Comparison of ENCODE assay signal across 11 mouse cellular contexts in genomic region chr5:111247571-111248265, GRCm38 (mm10).
DNase-seq lines count a peak whose midpoint lies in the region; ATAC-seq and TF ChIP-seq lines count a peak whose summit lies in the region.
"Had no signal": no experiment of that assay in that cellular context is flagged by ENCODE, and none has a peak within 500 bp of the region (broad histone marks: within the 10 kb centered on the region; RNA-seq: fewer than 3 reads in every experiment).

No protein-coding gene starts in this region.

- no peak overlapping the region for H3K9ac ChIP-seq in hindbrain, embryonic 13.5 days
- H3K9ac ChIP-seq in heart, embryonic 16.5 days (ENCODE audit: low read length) = no peak overlapping the region

- DNase-seq in hindbrain, embryonic 10.5 days (ENCODE audit: low spot score) = no peak
- DNase-seq in adrenal gland, postnatal 25 days = peak; percentile 26
- DNase-seq in cerebellum, postnatal 36 days = no peak
- no peak for DNase-seq in left cerebral cortex, postnatal 25 days (ENCODE audit: low spot score in 2 of 2)
- DNase-seq: cerebellum, adult 18-20 months; thymus, postnatal 14 days had no signal

- H3K9me3 ChIP-seq in hindbrain, embryonic 10.5 days = no peaks in the 10 kb centered on the region
- no peaks in the 10 kb centered on the region for H3K9me3 ChIP-seq in hindbrain, embryonic 13.5 days
- H3K9me3 ChIP-seq in heart, embryonic 16.5 days (replicated peaks; ENCODE audit: control insufficient read depth, low read length) = no peaks in the 10 kb centered on the region

- 86% methylated on average over 10 of the region's 10 CpGs for WGBS in hindbrain, embryonic 10.5 days
- WGBS in hindbrain, embryonic 13.5 days = 87% methylated on average over 10 of the region's 10 CpGs
- 39% methylated on average over 10 of the region's 10 CpGs for WGBS in heart, embryonic 16.5 days

- H3K4me2 ChIP-seq in hindbrain, embryonic 13.5 days = no peak overlapping the region
- no peak overlapping the region for H3K4me2 ChIP-seq in heart, embryonic 16.5 days (ENCODE audit: low read depth, low read length)
- H3K4me2 ChIP-seq: liver, embryonic 11.5 days had no signal

- H3K36me3 ChIP-seq in hindbrain, embryonic 10.5 days = no peaks in the 10 kb centered on the region
- peaks cover 13% of the 10 kb centered on the region; the same call in 1 of the 2 replicates for H3K36me3 ChIP-seq in hindbrain, embryonic 13.5 days
- H3K36me3 ChIP-seq in C2C12 (ENCODE audit: control insufficient read depth, insufficient read depth) = no peaks in the 10 kb centered on the region
- no peaks in the 10 kb centered on the region for H3K36me3 ChIP-seq in heart, embryonic 16.5 days (ENCODE audit: control insufficient read depth, insufficient read depth)

- no peak for TF ChIP-seq CTCF in C2C12 (IDR thresholded peaks at IDR 0.05; ENCODE audit: control insufficient read depth, insufficient read depth, insufficient read length)

- ATAC-seq in hindbrain, embryonic 13.5 days (ENCODE audit: low FRiP score) = no peak
- ATAC-seq in heart, embryonic 16.5 days (replicated peaks; ENCODE audit: extremely low read depth, insufficient read depth, low FRiP score) = no peak; the same call in 1 of the 2 replicates
- ATAC-seq: hindbrain, embryonic 16.5 days had no signal

- H3K27ac ChIP-seq in hindbrain, embryonic 10.5 days = peak overlapping the region; percentile 47; the same call in 1 of the 2 replicates
- H3K27ac ChIP-seq in hindbrain, embryonic 13.5 days = no peak overlapping the region
- H3K27ac ChIP-seq in heart, embryonic 16.5 days (ENCODE audit: low read length) = peak overlapping the region; percentile 25; the same call in 1 of the 2 replicates

- intact Hi-C loops in left cerebral cortex, postnatal 25 days (cut with DNase I) = no loop called here

- H3ac ChIP-seq in C2C12 (ENCODE audit: control insufficient read depth, insufficient read length, low read depth) = no peak overlapping the region

- H3K27me3 ChIP-seq in hindbrain, embryonic 10.5 days (ENCODE audit: insufficient read depth, poor library complexity, severe bottlenecking) = peaks cover 3% of the 10 kb centered on the region; the same call in 1 of the 2 replicates
- no peaks in the 10 kb centered on the region for H3K27me3 ChIP-seq in hindbrain, embryonic 13.5 days
- H3K27me3 ChIP-seq in C2C12 (ENCODE audit: control insufficient read depth, insufficient read depth, insufficient read length) = no peaks in the 10 kb centered on the region
- H3K27me3 ChIP-seq in heart, embryonic 16.5 days (ENCODE audit: control insufficient read depth, insufficient read depth, low read length) = no peaks in the 10 kb centered on the region

- H3K79me2 ChIP-seq in C2C12 (ENCODE audit: control insufficient read depth, insufficient read depth) = no peaks in the 10 kb centered on the region

- no peak overlapping the region for H3K4me3 ChIP-seq in hindbrain, embryonic 10.5 days
- no peak overlapping the region for H3K4me3 ChIP-seq in hindbrain, embryonic 13.5 days
- H3K4me3 ChIP-seq in C2C12 (ENCODE audit: insufficient read depth, poor library complexity, severe bottlenecking) = no peak overlapping the region
- no peak overlapping the region for H3K4me3 ChIP-seq in heart, embryonic 16.5 days (ENCODE audit: low read length)

- no peaks in the 10 kb centered on the region for H3K79me3 ChIP-seq in C2C12 (ENCODE audit: low read depth)

- peaks cover 51% of the 10 kb centered on the region for H3K4me1 ChIP-seq in hindbrain, embryonic 10.5 days (replicated peaks)
- peaks cover 26% of the 10 kb centered on the region for H3K4me1 ChIP-seq in hindbrain, embryonic 13.5 days (replicated peaks)
- H3K4me1 ChIP-seq in heart, embryonic 16.5 days (ENCODE audit: control insufficient read depth, insufficient read depth, low read length) = peaks cover 15% of the 10 kb centered on the region

TF ChIP-seq in C2C12, 6 proteins besides CTCF, POLR2A, EP300 and RAD21:
- TF ChIP-seq FOSL1 (IDR thresholded peaks at IDR 0.05; ENCODE audit: insufficient read depth, low read length, poor library complexity, severe bottlenecking) (peak; percentile 70), USF1 (IDR thresholded peaks at IDR 0.05; ENCODE audit: low read depth) (no peak), CEBPB (IDR thresholded peaks at IDR 0.05; ENCODE audit: low read depth) (peak; percentile 67), MYOD1 (IDR thresholded peaks at IDR 0.05; ENCODE audit: control insufficient read depth, insufficient read length, low read depth) (peak; percentile 64), MYOG (IDR thresholded peaks at IDR 0.05; ENCODE audit: control insufficient read depth, extremely low read depth, insufficient read length) (no peak), MAX (IDR thresholded peaks at IDR 0.05) (peak; percentile 92)
